Mouse (Mus musculus): ENCODE data around the gene Arid5b.
A peak's percentile ranks its signal among the peaks of the same experiment; 100 is the strongest.

Arid5b gene

GRCm38 (mm10) chr10:68052307-68052706 lies 226.2 kb downstream of the Arid5b start:
- peak; percentile 67 for DNase-seq (ENCODE audit: low read depth, low spot score)

- peak; percentile 30 for DNase-seq (ENCODE audit: low read depth, low spot score)
Measured at GRCm38 (mm10) chr10:68051316-68051933, 227.1 kb downstream of the Arid5b start.

GRCm38 (mm10) chr10:68050882-68051281 lies 227.7 kb downstream of the Arid5b start:
- DNase-seq (ENCODE audit: low read depth, low spot score), result peak; percentile 69

GRCm38 (mm10) chr10:68048641-68049305 lies 229.8 kb downstream of the Arid5b start:
- no peak for DNase-seq (ENCODE audit: low read depth, low spot score)

- DNase-seq (ENCODE audit: low read depth, low spot score), result peak; percentile 76
Measured at GRCm38 (mm10) chr10:68044864-68045263, 233.7 kb downstream of the Arid5b start.

GRCm38 (mm10) chr10:68043973-68044372 lies 234.6 kb downstream of the Arid5b start:
- peak; percentile 95 for DNase-seq (ENCODE audit: low read depth, low spot score)
